Mouse (Mus musculus) thymus, adult 2 months (tissue): ENCODE measurements around the gene Dlg1.

Source experiments
- CTCF ChIP-seq: fragments of 200-500 bp; IDR thresholded peaks from 2 replicates; pipeline ENCODE4 v1.5.1; 2012; ENCODE audit warnings: mild to moderate bottlenecking, control low read depth, low read length, moderate library complexity, borderline replicate concordance; ENCODE audit not compliant: control insufficient read depth, poor library complexity, insufficient read depth; ENCODE audit errors: extremely low read depth
- POLR2A ChIP-seq: fragments of 200-500 bp; IDR thresholded peaks from 2 replicates; pipeline ENCODE4 v1.6.1; 2012; ENCODE audit warnings: mild to moderate bottlenecking, low read length, control low read depth, moderate library complexity; ENCODE audit not compliant: control insufficient read depth, poor library complexity, insufficient read depth; ENCODE audit errors: extremely low read depth

GRCm38 (mm10) chr16:31697341-31697740 lies 34.1 kb downstream of the Dlg1 start:
- TF ChIP-seq CTCF = no peak
- no peak for TF ChIP-seq POLR2A
